ENCODE assay signal across 8 mouse cellular contexts in the genomic region with DNA sequence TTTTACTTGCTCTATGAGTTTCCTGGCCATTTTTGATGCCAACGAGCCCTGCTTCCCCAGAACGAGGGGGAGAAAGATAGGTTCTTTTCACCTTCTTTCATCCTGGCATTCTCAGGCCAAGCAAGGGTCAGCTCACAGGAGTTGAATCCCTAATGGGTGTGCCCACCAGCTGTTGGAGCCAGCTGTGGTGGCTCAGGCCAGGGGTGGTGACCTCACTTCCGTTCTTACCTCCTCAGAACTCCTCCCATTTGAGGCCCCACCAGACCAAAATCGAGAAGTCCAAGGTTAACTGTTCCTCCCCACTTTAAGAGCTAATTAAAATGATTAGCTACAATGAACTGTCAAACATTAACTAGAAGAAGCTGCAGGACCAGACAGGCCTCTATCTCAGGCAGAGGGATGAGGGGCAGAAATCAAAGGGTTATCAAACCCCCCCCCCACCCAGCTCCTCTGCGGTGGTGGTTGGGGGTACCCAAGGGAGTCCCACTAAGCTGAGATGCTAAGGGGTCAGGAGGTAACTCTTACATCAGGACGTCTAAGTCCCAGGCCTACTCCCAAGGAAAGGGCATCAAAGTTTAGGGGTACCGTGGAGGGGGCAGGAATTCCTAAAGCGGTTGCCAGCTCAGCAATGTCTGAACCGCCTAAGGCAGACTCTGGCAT. TPM values are rescaled to one million over a fixed set of nuclear protein-coding genes. Genes with fewer than 3 reads are reported as not detected.
A peak's percentile ranks its signal among the peaks of the same experiment; 100 is the strongest.
DNase-seq lines count a peak whose midpoint lies in the region; ATAC-seq and TF ChIP-seq lines count a peak whose summit lies in the region.

No protein-coding gene starts in this region.

- DNase-seq in 3T3-L1 (ENCODE audit: low read depth, low spot score), result peak; percentile 52
- DNase-seq in ES-E14 (ENCODE audit: low read depth, low spot score), result no peak
- DNase-seq in limb, embryonic 11.5 days (ENCODE audit: low spot score), result no peak
- DNase-seq in midbrain, postnatal 0 days (ENCODE audit: low spot score), result no peak
- DNase-seq in cerebellum, adult 11-12 months, result no peak
- DNase-seq in layer of hippocampus, adult 2 months (ENCODE audit: low spot score in 2 of 2), result no peak
- no peak for DNase-seq in cerebellum, adult 2 months

- ATAC-seq in heart, embryonic 13.5 days (ENCODE audit: extremely low read depth, insufficient number of reproducible peaks, low FRiP score, low TSS enrichment), result no peak
- ATAC-seq in limb, embryonic 11.5 days (ENCODE audit: insufficient number of reproducible peaks, low FRiP score, low TSS enrichment, low read depth), result no peak; the same call in 1 of the 2 replicates
- ATAC-seq in midbrain, postnatal 0 days (ENCODE audit: low FRiP score), result peak; percentile 26; the same call in 1 of the 2 replicates

- H3K4me2 ChIP-seq in heart, embryonic 13.5 days, result peak overlapping the region; percentile 73
- H3K4me2 ChIP-seq in limb, embryonic 11.5 days (ENCODE audit: low read depth, severe bottlenecking), result peak overlapping the region; percentile 42; the same call in 1 of the 2 replicates
- H3K4me2 ChIP-seq in midbrain, postnatal 0 days (ENCODE audit: low read depth, low read length, poor library complexity, severe bottlenecking), result peak overlapping the region; percentile 47

- H3K9me3 ChIP-seq in ES-E14 (ENCODE audit: control insufficient read depth, insufficient read depth, low read depth, low read length), result no peaks in the 10 kb centered on the region
- no peaks in the 10 kb centered on the region for H3K9me3 ChIP-seq in heart, embryonic 13.5 days
- no peaks in the 10 kb centered on the region for H3K9me3 ChIP-seq in limb, embryonic 11.5 days (ENCODE audit: control insufficient read depth, low read length)
- H3K9me3 ChIP-seq in midbrain, postnatal 0 days (ENCODE audit: low read length), result no peaks in the 10 kb centered on the region

- peaks cover 0 to 6% of the 10 kb centered on the region in 2 experiments; a peak in 1 of 4 replicates for H3K4me1 ChIP-seq in ES-E14 (ENCODE audit: control insufficient read depth in 2 of 2, insufficient read depth in 2 of 2, low read length in 2 of 2, poor library complexity in 1 of 2)
- H3K4me1 ChIP-seq in heart, embryonic 13.5 days, result peaks cover 44% of the 10 kb centered on the region
- H3K4me1 ChIP-seq in limb, embryonic 11.5 days (ENCODE audit: control insufficient read depth, insufficient read depth, low read length), result no peaks in the 10 kb centered on the region
- H3K4me1 ChIP-seq in midbrain, postnatal 0 days (ENCODE audit: insufficient read depth, low read length), result no peaks in the 10 kb centered on the region
- H3K4me1 ChIP-seq in cerebellum, adult 2 months (ENCODE audit: control insufficient read depth, insufficient read depth, low read length), result no peaks in the 10 kb centered on the region

- in situ Hi-C loops in ES-E14 (cut with MboI; ENCODE audit: low sequenced_read_pairs in 2 of 2, unreplicated experiment in 2 of 2), result no loop called here

- no peak for TF ChIP-seq POLR2A in cerebellum, adult 2 months (IDR thresholded peaks at IDR 0.05; ENCODE audit: borderline replicate concordance, insufficient read depth, low read length)

- H3K27me3 ChIP-seq in heart, embryonic 13.5 days (replicated peaks), result peaks cover 8% of the 10 kb centered on the region
- H3K27me3 ChIP-seq in limb, embryonic 11.5 days (ENCODE audit: control insufficient read depth, insufficient read depth, low read length), result peaks cover 12% of the 10 kb centered on the region
- H3K27me3 ChIP-seq in midbrain, postnatal 0 days (ENCODE audit: insufficient read depth, low read length), result no peaks in the 10 kb centered on the region
- H3K27me3 ChIP-seq in cerebellum, adult 2 months (ENCODE audit: control insufficient read depth, insufficient read depth, low read length), result no peaks in the 10 kb centered on the region; the same call in 1 of the 2 replicates

- H3K36me3 ChIP-seq in ES-E14 (ENCODE audit: control insufficient read depth, insufficient read depth, low read length, poor library complexity, severe bottlenecking), result no peaks in the 10 kb centered on the region
- no peaks in the 10 kb centered on the region for H3K36me3 ChIP-seq in heart, embryonic 13.5 days
- H3K36me3 ChIP-seq in limb, embryonic 11.5 days (ENCODE audit: control insufficient read depth, insufficient read depth, low read length), result no peaks in the 10 kb centered on the region
- H3K36me3 ChIP-seq in midbrain, postnatal 0 days (ENCODE audit: insufficient read depth, low read length), result no peaks in the 10 kb centered on the region

- H3K27ac ChIP-seq in ES-E14 (ENCODE audit: insufficient read depth, low read depth, low read length, poor library complexity, severe bottlenecking), result no peak overlapping the region
- peak overlapping the region; percentile 90 for H3K27ac ChIP-seq in heart, embryonic 13.5 days (replicated peaks)
- no peak overlapping the region for H3K27ac ChIP-seq in limb, embryonic 11.5 days (replicated peaks; ENCODE audit: low read depth, low read length)
- no peak overlapping the region for H3K27ac ChIP-seq in midbrain, postnatal 0 days (ENCODE audit: low read depth, low read length)
- H3K27ac ChIP-seq in layer of hippocampus, adult 2 months, result no peak overlapping the region
- H3K27ac ChIP-seq in cerebellum, adult 2 months (ENCODE audit: insufficient read depth, low read length), result no peak overlapping the region

- 17% methylated on average over 9 of the region's 9 CpGs for WGBS in heart, embryonic 13.5 days
- WGBS in limb, embryonic 11.5 days, result 21% methylated on average over 9 of the region's 9 CpGs
- WGBS in midbrain, postnatal 0 days, result 36% methylated on average over 9 of the region's 9 CpGs
- 49% methylated on average over 9 of the region's 9 CpGs for WGBS in cerebellum, adult 2 months

- H3K9ac ChIP-seq in ES-E14 (ENCODE audit: insufficient read depth, low read depth, low read length, poor library complexity, severe bottlenecking), result 0 out of 2 replicates have a peak overlapping the region, but pooled peaks have one; percentile 74
- H3K9ac ChIP-seq in heart, embryonic 13.5 days, result peak overlapping the region; percentile 90
- no peak overlapping the region for H3K9ac ChIP-seq in limb, embryonic 11.5 days (ENCODE audit: low read length)
- H3K9ac ChIP-seq in midbrain, postnatal 0 days (replicated peaks; ENCODE audit: low read length, poor library complexity, severe bottlenecking), result no peak overlapping the region

- peak overlapping the region; percentile 62 to 81; a peak in 2 of 4 replicates for H3K4me3 ChIP-seq in ES-E14 (ENCODE audit: insufficient read depth in 1 of 2, low read depth in 1 of 2, low read length in 2 of 2, poor library complexity in 1 of 2, severe bottlenecking in 1 of 2)
- H3K4me3 ChIP-seq in heart, embryonic 13.5 days, result peak overlapping the region; percentile 70
- H3K4me3 ChIP-seq in limb, embryonic 11.5 days (ENCODE audit: low read depth, low read length), result peak overlapping the region; percentile 34; the same call in 1 of the 2 replicates
- H3K4me3 ChIP-seq in midbrain, postnatal 0 days (ENCODE audit: low read depth, low read length), result no peak overlapping the region
- no peak overlapping the region for H3K4me3 ChIP-seq in layer of hippocampus, adult 2 months
- no peak overlapping the region for H3K4me3 ChIP-seq in cerebellum, adult 2 months (replicated peaks; ENCODE audit: insufficient read depth, low read depth, low read length)

- no peak for TF ChIP-seq CTCF in midbrain, postnatal 0 days (IDR thresholded peaks at IDR 0.05)
- TF ChIP-seq CTCF in layer of hippocampus, adult 2 months (conservative IDR thresholded peaks at IDR 0.05), result no peak
- TF ChIP-seq CTCF in cerebellum, adult 2 months (IDR thresholded peaks at IDR 0.05; ENCODE audit: borderline replicate concordance, insufficient read depth, low read depth, low read length), result no peak

TF ChIP-seq in ES-E14, 5 proteins besides CTCF, POLR2A, EP300 and RAD21:
- TF ChIP-seq HCFC1 (IDR thresholded peaks at IDR 0.05; ENCODE audit: borderline replicate concordance, insufficient read depth, low read length) (no peak), ZNF384 (IDR thresholded peaks at IDR 0.05; ENCODE audit: low read depth, low read length) (no peak), ZC3H11A (IDR thresholded peaks at IDR 0.05; ENCODE audit: borderline replicate concordance, low read depth, low read length) (no peak), CHD2 (IDR thresholded peaks at IDR 0.05; ENCODE audit: low read depth, low read length) (no peak), MAFK (IDR thresholded peaks at IDR 0.05; ENCODE audit: insufficient read depth, low read depth, low read length) (no peak)

RNA-seq across cellular contexts. Expression of a gene that starts 10.6 kb away (rescaled TPM):
- total RNA-seq in ES-E14 (2012; rRNA removed), result 1.9 and 2.7 TPM in 2 replicates
- polyA plus RNA-seq in heart, embryonic 13.5 days (2015; fragmentation: Nextera tagmentation; extraction: Ambion mirVana), result 9.2 and 10.3 TPM in 2 replicates
- 2.4 and 2.6 TPM in 2 replicates for polyA plus RNA-seq in limb, embryonic 11.5 days (2014; fragmentation: Nextera tagmentation; extraction: Ambion mirVana)
- total RNA-seq in midbrain, postnatal 0 days (2014; rRNA removed), result 0.99 and 1.2 TPM in 2 replicates
- 0.22 and 0.23 TPM in 2 replicates for polyA plus RNA-seq in midbrain, postnatal 0 days (2015; fragmentation: Nextera tagmentation; extraction: Ambion mirVana)
- total RNA-seq in layer of hippocampus, adult 2 months (2021), result under 1 TPM; 0.61 to 0.84 TPM
- polyA plus RNA-seq in cerebellum, adult 2 months (2012; rRNA removed), result 0.36 and 0.38 TPM in 2 replicates

Comparison
In these comparisons a context has a peak if more than half of its experiments do, and no peak if none do; other contexts are left out.
1. H3K4me3 ChIP-seq: peak in ES-E14 (2 of 2), heart, embryonic 13.5 days (single experiment) and limb, embryonic 11.5 days (single experiment); none in midbrain, postnatal 0 days (single experiment), layer of hippocampus, adult 2 months (single experiment) and cerebellum, adult 2 months (single experiment).
2. H3K9ac ChIP-seq: peak in ES-E14 (single experiment) and heart, embryonic 13.5 days (single experiment); none in limb, embryonic 11.5 days (single experiment) and midbrain, postnatal 0 days (single experiment).
3. Peak in every context shown above with its lines, with median percentiles within 50 percentile points of each other: H3K4me2 ChIP-seq.